Mouse (Mus musculus) forebrain, postnatal 0 days (tissue): ENCODE results near the gene Bend7. TPM values are rescaled to one million over a fixed set of nuclear protein-coding genes. Genes with fewer than 3 reads are reported as not detected.

Source experiments
- ATAC-seq: fragments of 200-750 bp; cut with Nextera tagmentation; 2 replicates; pipeline ENCODE4 v1.8.0; 2017; ENCODE audit warnings: mild to moderate bottlenecking, moderate library complexity
- DNase-seq: peaks from one replicate; pipeline ENCODE4 v3.0.0-alpha.2; 2015
- H3K27ac ChIP-seq: fragments of 300-500 bp; sonication (generic); 2 replicates; pipeline ENCODE4 v1.5.1; 2014; ENCODE audit warnings: low read depth, mild to moderate bottlenecking, antibody characterized with exemption, low read length, moderate library complexity, mixed read lengths
- H3K27me3 ChIP-seq: fragments of 300-500 bp; sonication (generic); 2 replicates; pipeline ENCODE4 v1.6.1; 2014; ENCODE audit warnings: mild to moderate bottlenecking, low read length, mixed read lengths; ENCODE audit not compliant: insufficient read depth
- H3K36me3 ChIP-seq: fragments of 300-500 bp; sonication (generic); 2 replicates; pipeline ENCODE4 v1.6.1; 2014; ENCODE audit warnings: mild to moderate bottlenecking, moderate library complexity; ENCODE audit not compliant: insufficient read depth
- H3K4me1 ChIP-seq: fragments of 300-500 bp; sonication (generic); 2 replicates; pipeline ENCODE4 v1.6.1; 2014; ENCODE audit warnings: antibody characterized with exemption; ENCODE audit not compliant: insufficient read depth
- H3K4me2 ChIP-seq: fragments of 300-500 bp; sonication (generic); 2 replicates; pipeline ENCODE4 v1.6.1; 2014; ENCODE audit warnings: low read depth, mild to moderate bottlenecking, moderate library complexity
- H3K4me3 ChIP-seq: fragments of 300-500 bp; sonication (generic); 2 replicates; pipeline ENCODE4 v1.5.1; 2014; ENCODE audit warnings: low read depth, low read length, mixed read lengths
- H3K9ac ChIP-seq: fragments of 300-500 bp; sonication (generic); 2 replicates; pipeline ENCODE4 v1.6.1; 2014; ENCODE audit warnings: mild to moderate bottlenecking
- H3K9me3 ChIP-seq: fragments of 300-500 bp; sonication (generic); 2 replicates; pipeline ENCODE4 v1.6.1; 2016; ENCODE audit warnings: low read length
- CTCF ChIP-seq: sonication (generic); IDR thresholded peaks from 2 replicates; pipeline ENCODE4 v1.5.1; 2016; ENCODE audit warnings: antibody characterized with exemption, control low read depth, low read depth
- WGBS: fragments of 180-500 bp; shearing (Covaris S2); extraction: QIAGEN DNeasy Blood & Tissue Kit; methylation state at CpG from one replicate; pipeline ENCODE4 v1.1.7; 2014; 5-methylcytosine and 5-hydroxymethylcytosine counted together
- polyA plus RNA-seq: library from polyadenylated mRNA; unstranded; fragments of >200 nt; fragmentation: Nextera tagmentation; extraction: Ambion mirVana; gene quantifications from 2 replicates; pipeline ENCODE4 v1.2.1, GENCODE M21; 2015
- total RNA-seq: library from RNA; depleted of rRNA; stranded (reverse); fragments of >200 nt; gene quantifications from 2 replicates; pipeline ENCODE4 v1.2.3, GENCODE M21; 2014

Bend7 gene
- total and polyA plus RNA-seq, 2 experiments from 2014 or later, result 2.8 to 4.4 TPM

- no peak overlapping the region for H3K4me2 ChIP-seq
- no peaks in the 10 kb centered on the region for H3K4me1 ChIP-seq
- WGBS, result 50% methylated on average over 11 of the region's 11 CpGs
- ATAC-seq, result no peak
- no peak overlapping the region for H3K27ac ChIP-seq
- TF ChIP-seq CTCF, result no peak
- no peak overlapping the region for H3K4me3 ChIP-seq
- H3K9ac ChIP-seq, result no peak overlapping the region
- DNase-seq, result no peak
- H3K36me3 ChIP-seq, result no peaks in the 10 kb centered on the region; the same call in 1 of the 2 replicates
- H3K27me3 ChIP-seq, result no peaks in the 10 kb centered on the region
- H3K9me3 ChIP-seq, result no peaks in the 10 kb centered on the region
These were observed 65.4 kb downstream of the Bend7 start for GRCm38 (mm10) chr2:4782809-4783641.

GRCm38 (mm10) chr2:4784012-4784411 is 66.4 kb downstream of the Bend7 start:
- H3K27ac ChIP-seq, result no peak overlapping the region
- DNase-seq, result no peak
- TF ChIP-seq CTCF, result no peak

GRCm38 (mm10) chr2:4785016-4785415 is 67.4 kb downstream of the Bend7 start:
- no peaks in the 10 kb centered on the region; the same call in 1 of the 2 replicates for H3K36me3 ChIP-seq
- 92% methylated on average over 6 of the region's 6 CpGs for WGBS
- H3K27me3 ChIP-seq, result no peaks in the 10 kb centered on the region
- DNase-seq (no peak), ATAC-seq (no peak)
- H3K4me1 ChIP-seq, result no peaks in the 10 kb centered on the region
- TF ChIP-seq CTCF, result no peak
- H3K9me3 ChIP-seq, result no peaks in the 10 kb centered on the region
- H3K27ac ChIP-seq, result no peak overlapping the region
- no peak overlapping the region for H3K9ac ChIP-seq
- H3K4me2 ChIP-seq, result no peak overlapping the region
- no peak overlapping the region for H3K4me3 ChIP-seq

More at GRCm38 (mm10) chr2:4784012-4784411, 66.4 kb downstream of the Bend7 start:
- WGBS, result 68% methylated on average over 8 of the region's 8 CpGs
- Histone ChIP-seq H3K27me3 (no peaks in the 10 kb centered on the region), H3K9ac (no peak overlapping the region), H3K9me3 (no peaks in the 10 kb centered on the region), H3K36me3 (no peaks in the 10 kb centered on the region; the same call in 1 of the 2 replicates), H3K4me3 (no peak overlapping the region), H3K4me2 (no peak overlapping the region), H3K4me1 (no peaks in the 10 kb centered on the region)
- ATAC-seq, result no peak

- no peak for ATAC-seq
- Histone ChIP-seq H3K4me2 (no peak overlapping the region), H3K4me1 (no peaks in the 10 kb centered on the region), H3K27ac (no peak overlapping the region), H3K4me3 (no peak overlapping the region), H3K36me3 (no peaks in the 10 kb centered on the region), H3K9me3 (no peaks in the 10 kb centered on the region), H3K9ac (no peak overlapping the region), H3K27me3 (no peaks in the 10 kb centered on the region)
- TF ChIP-seq CTCF, result no peak
- WGBS, result 80% methylated on average over 7 of the region's 7 CpGs
- no peak for DNase-seq
These were observed 69.6 kb downstream of the Bend7 start for GRCm38 (mm10) chr2:4787223-4787622.

- Histone ChIP-seq H3K4me2 (no peak overlapping the region), H3K27me3 (no peaks in the 10 kb centered on the region), H3K4me1 (no peaks in the 10 kb centered on the region), H3K36me3 (no peaks in the 10 kb centered on the region), H3K27ac (no peak overlapping the region), H3K9ac (no peak overlapping the region), H3K9me3 (no peaks in the 10 kb centered on the region), H3K4me3 (no peak overlapping the region)
- 88% methylated on average over 8 of the region's 8 CpGs for WGBS
- DNase-seq (no peak), ATAC-seq (no peak)
- TF ChIP-seq CTCF, result no peak
These were observed 74.0 kb downstream of the Bend7 start for GRCm38 (mm10) chr2:4791646-4792045.

- TF ChIP-seq CTCF, result no peak
- DNase-seq (no peak), ATAC-seq (no peak)
- WGBS, result 91% methylated on average over 4 of the region's 4 CpGs
- Histone ChIP-seq H3K4me3 (no peak overlapping the region), H3K4me1 (no peaks in the 10 kb centered on the region), H3K36me3 (no peaks in the 10 kb centered on the region), H3K9me3 (no peaks in the 10 kb centered on the region), H3K27ac (no peak overlapping the region), H3K4me2 (no peak overlapping the region), H3K9ac (no peak overlapping the region), H3K27me3 (no peaks in the 10 kb centered on the region)
These were observed 74.9 kb downstream of the Bend7 start for GRCm38 (mm10) chr2:4792554-4792953.

- peak; percentile 30; the same call in 1 of the 2 replicates for TF ChIP-seq CTCF
- no peaks in the 10 kb centered on the region for H3K27me3 ChIP-seq
- ATAC-seq (peak; percentile 74), DNase-seq (peak; percentile 43)
- H3K9ac ChIP-seq, result no peak overlapping the region
- H3K4me3 ChIP-seq, result no peak overlapping the region
- H3K4me1 ChIP-seq, result no peaks in the 10 kb centered on the region
- H3K27ac ChIP-seq, result no peak overlapping the region
- 51% methylated on average over 18 of the region's 18 CpGs for WGBS
- no peaks in the 10 kb centered on the region for H3K9me3 ChIP-seq
- no peaks in the 10 kb centered on the region for H3K36me3 ChIP-seq
- H3K4me2 ChIP-seq, result peak overlapping the region; percentile 18; the same call in 1 of the 2 replicates
These were observed 85.0 kb downstream of the Bend7 start for GRCm38 (mm10) chr2:4802395-4803176.
